7 mouse cellular contexts compared by ENCODE assay signal in the genomic region with DNA sequence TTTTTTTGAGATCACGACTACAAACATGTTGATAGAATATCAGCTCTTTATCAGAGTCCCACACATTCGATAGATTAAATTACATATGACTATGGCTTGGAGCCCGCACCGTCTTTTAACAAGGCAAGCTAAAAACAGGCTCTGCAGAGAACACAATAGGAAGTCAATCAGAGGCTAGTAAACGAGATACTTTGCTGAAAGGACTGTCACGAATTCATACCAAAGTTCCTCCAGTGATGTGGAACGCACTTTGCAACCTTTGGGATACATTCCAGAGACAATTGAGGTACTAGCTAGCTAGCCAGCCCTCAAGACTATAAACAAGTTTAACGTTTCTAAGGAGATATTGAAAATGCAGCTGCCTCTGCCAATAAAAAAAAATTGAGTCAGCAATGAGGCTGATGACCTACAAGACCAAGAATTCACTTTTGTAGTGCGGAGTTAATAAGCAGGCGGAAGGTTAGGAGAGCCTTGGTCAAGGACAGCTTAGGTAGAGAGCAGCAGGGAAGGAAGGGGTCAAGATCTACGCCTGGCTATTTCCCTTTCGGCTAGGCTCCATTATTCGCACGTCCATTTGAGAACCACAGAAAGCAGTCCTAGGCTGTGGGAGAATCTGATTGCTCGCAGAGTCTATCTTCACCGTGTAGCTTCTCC. TPM values are rescaled to one million over a fixed set of nuclear protein-coding genes. Genes with fewer than 3 reads are reported as not detected.
DNase-seq lines count a peak whose midpoint lies in the region; ATAC-seq lines count a peak whose summit lies in the region.

No protein-coding gene starts in this region.

- peak overlapping the region; percentile 74 for H3K4me3 ChIP-seq in lung, embryonic 15.5 days
- H3K4me3 ChIP-seq in embryonic facial prominence, embryonic 14.5 days (ENCODE audit: low read depth, low read length): peak overlapping the region; percentile 84

- no peaks in the 10 kb centered on the region for H3K36me3 ChIP-seq in lung, embryonic 15.5 days
- H3K36me3 ChIP-seq in embryonic facial prominence, embryonic 14.5 days (ENCODE audit: control insufficient read depth, insufficient read depth, low read length): no peaks in the 10 kb centered on the region

- H3K27ac ChIP-seq in lung, embryonic 15.5 days: peak overlapping the region; percentile 100
- H3K27ac ChIP-seq in embryonic facial prominence, embryonic 14.5 days (replicated peaks; ENCODE audit: low read depth, low read length): peak overlapping the region; percentile 99

- H3K27me3 ChIP-seq in lung, embryonic 15.5 days: no peaks in the 10 kb centered on the region
- H3K27me3 ChIP-seq in embryonic facial prominence, embryonic 14.5 days (replicated peaks; ENCODE audit: control insufficient read depth, insufficient read depth, low read length): no peaks in the 10 kb centered on the region

- H3K4me1 ChIP-seq in lung, embryonic 15.5 days: peaks cover 18% of the 10 kb centered on the region
- H3K4me1 ChIP-seq in embryonic facial prominence, embryonic 14.5 days (ENCODE audit: control insufficient read depth, insufficient read depth, low read length): peaks cover 17% of the 10 kb centered on the region

- peak overlapping the region; percentile 71 for H3K9ac ChIP-seq in lung, embryonic 15.5 days
- peak overlapping the region; percentile 76 for H3K9ac ChIP-seq in embryonic facial prominence, embryonic 14.5 days (ENCODE audit: low read depth, low read length)

- peak overlapping the region; percentile 79 for H3K4me2 ChIP-seq in lung, embryonic 15.5 days
- peak overlapping the region; percentile 64 for H3K4me2 ChIP-seq in embryonic facial prominence, embryonic 14.5 days (ENCODE audit: low read depth, low read length)

- 1% methylated on average over 16 of the region's 16 CpGs for WGBS in lung, embryonic 15.5 days
- WGBS in embryonic facial prominence, embryonic 14.5 days: under 1% methylated on average over 16 of the region's 16 CpGs

- no peak for DNase-seq in lung, postnatal 36 days
- DNase-seq in Muller cell, postnatal 12 days (ENCODE audit: inconsistent ontology term): peak; percentile 93
- DNase-seq in embryonic facial prominence, embryonic 14.5 days (ENCODE audit: low spot score): peak; percentile 70
- peak; percentile 44 for DNase-seq in hindlimb bud, embryonic 11.5 days (ENCODE audit: extremely low spot score, low read depth, low spot score)
- peak; percentile 56 for DNase-seq in lung, postnatal 25 days (ENCODE audit: low spot score)
- no peak for DNase-seq in gastrocnemius, postnatal 14 days

- ATAC-seq in lung, embryonic 15.5 days (ENCODE audit: borderline replicate concordance, extremely low read depth, low FRiP score, low TSS enrichment): no peak
- ATAC-seq in embryonic facial prominence, embryonic 14.5 days (ENCODE audit: low read depth): no peak

- H3K9me3 ChIP-seq in lung, embryonic 15.5 days: no peaks in the 10 kb centered on the region
- no peaks in the 10 kb centered on the region for H3K9me3 ChIP-seq in embryonic facial prominence, embryonic 14.5 days (ENCODE audit: control insufficient read depth, low read length)

- intact Hi-C loops in gastrocnemius, postnatal 14 days (cut with DNase I; ENCODE audit: low total_unique reads): loop anchor here (5.0 kb wide), 1 partner anchor 95 kb away; a partner anchor contains a TSS

RNA-seq across cellular contexts. Expression of a gene that starts 44.7 kb away (rescaled TPM):
- polyA plus RNA-seq in lung, embryonic 15.5 days (2015; fragmentation: Nextera tagmentation; extraction: Ambion mirVana): 36.6 and 43.1 TPM in 2 replicates
- 40.9 and 41.9 TPM in 2 replicates for polyA plus RNA-seq in embryonic facial prominence, embryonic 14.5 days (2014; fragmentation: Nextera tagmentation; extraction: Ambion mirVana)
- 10 to 100 TPM; 24.2 to 27.9 TPM for total RNA-seq in gastrocnemius, postnatal 14 days (2021)

Comparison
In these comparisons a context has a peak if more than half of its experiments do, and no peak if none do; other contexts are left out.
1. DNase-seq: peak in Muller cell, postnatal 12 days (single experiment), embryonic facial prominence, embryonic 14.5 days (single experiment), hindlimb bud, embryonic 11.5 days (single experiment) and lung, postnatal 25 days (single experiment); none in lung, postnatal 36 days (single experiment) and gastrocnemius, postnatal 14 days (single experiment).